Mouse (Mus musculus) retina, postnatal 7 days (tissue): ENCODE data around the gene Lonrf2.

Experiments used
- DNase-seq: peaks from one replicate; pipeline ENCODE4 v3.0.0-alpha.2; 2012; ENCODE audit warnings: low read depth, low spot score

Lonrf2 gene

DNA sequence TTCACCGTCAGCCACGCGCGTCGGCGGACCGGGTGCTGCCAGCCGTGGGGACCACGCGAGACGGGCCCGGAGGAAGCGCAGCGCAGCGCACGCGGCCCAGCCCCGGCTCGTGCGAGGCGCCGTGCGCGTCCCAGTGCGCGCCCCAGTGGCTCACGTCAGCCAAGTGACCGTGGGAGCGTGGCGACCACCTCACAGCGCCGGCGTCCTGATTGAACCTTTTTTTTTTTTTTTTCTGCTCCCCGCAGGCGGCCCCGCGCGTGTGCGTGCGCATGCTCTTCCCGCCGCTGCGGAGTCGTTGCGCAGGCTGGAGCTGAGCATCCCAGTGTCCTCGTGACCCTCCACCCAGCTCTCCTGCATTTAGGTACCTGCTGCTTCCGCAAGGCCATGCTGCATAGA lies at the start of gene Lonrf2:
Gene Lonrf2, minus strand, starts transcription at position 235 of the 396 bp plus-strand sequence.
- DNase-seq: peak; percentile 46

DNA sequence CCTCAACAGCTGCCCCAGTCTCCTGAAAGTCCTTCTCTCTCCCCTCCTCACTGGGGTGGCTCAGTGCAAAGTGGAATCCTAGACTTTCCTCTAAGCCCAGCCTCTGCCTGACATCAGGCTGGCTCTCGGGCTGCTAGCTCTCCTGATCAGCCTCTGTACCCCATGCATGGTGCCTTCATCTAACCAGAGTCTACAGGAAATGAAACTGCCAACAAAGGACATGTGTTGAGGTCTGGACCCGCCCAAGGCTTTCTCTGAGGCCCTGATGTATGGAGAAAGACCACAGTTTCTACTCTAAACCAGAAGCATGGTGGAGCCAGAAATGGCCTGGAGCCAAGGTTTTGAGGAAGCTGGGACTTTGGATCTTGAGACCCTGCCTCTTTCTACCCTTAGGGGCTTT lies 49.4 kb upstream of the Lonrf2 start:
- no peak for DNase-seq

DNA sequence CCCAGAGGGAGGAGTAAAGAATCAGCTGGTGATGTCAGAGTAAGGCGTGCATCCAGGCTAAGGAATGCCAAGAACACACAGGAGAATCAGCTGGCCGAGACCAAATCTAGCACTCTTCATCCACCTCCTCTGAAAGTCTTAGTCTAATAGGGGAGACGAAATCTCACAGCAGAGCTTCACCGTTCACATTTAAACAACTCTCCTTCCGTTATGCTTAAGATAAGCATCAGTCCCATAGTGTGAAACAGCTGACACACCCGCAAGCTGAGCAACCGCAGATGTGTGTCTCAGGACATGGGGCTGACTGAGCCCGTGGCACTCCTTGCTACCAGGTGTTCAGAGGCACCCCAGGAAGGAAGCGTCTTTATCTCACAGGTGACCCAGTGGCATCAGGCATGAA lies 47.3 kb upstream of the Lonrf2 start:
- no peak for DNase-seq

DNA sequence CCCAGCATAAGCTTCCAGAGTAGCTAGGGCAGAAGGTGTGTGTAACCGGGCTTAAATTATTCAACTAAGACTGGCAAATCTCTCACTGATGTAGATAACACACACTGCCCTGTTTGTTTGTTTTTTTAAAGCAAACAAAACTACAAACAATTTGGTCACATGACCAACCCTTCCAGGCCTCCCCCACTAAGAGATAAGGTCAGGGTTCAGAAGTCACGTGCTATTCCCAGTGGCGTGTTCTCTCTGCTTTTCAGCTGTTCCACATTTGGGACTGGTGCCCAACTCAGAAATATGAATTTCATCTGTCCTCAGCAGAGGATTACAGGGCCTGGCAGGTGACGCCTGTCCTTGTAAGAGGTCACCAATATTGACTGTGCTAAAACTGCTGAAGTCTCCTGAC lies 46.2 kb upstream of the Lonrf2 start:
- DNase-seq: no peak

DNA sequence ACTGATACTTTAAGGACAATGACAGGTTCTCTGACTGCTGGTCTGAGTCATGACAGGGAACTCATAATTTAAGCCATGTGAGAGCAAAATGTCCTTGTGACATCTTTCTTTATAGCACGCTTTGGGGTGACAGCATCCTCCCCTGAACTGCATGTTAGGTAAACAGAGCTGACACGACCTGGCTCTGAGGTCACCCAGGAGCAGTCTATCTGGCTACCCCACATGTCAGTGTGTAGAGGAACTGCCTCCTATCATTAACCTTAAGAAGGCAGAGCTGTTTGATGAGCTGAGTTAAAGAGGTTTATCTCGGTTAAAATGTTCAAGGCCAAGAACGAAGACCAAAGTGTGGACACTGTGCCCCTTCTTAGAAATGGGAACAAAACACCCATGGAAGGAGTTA lies 44.9 kb upstream of the Lonrf2 start:
- DNase-seq: no peak

DNA sequence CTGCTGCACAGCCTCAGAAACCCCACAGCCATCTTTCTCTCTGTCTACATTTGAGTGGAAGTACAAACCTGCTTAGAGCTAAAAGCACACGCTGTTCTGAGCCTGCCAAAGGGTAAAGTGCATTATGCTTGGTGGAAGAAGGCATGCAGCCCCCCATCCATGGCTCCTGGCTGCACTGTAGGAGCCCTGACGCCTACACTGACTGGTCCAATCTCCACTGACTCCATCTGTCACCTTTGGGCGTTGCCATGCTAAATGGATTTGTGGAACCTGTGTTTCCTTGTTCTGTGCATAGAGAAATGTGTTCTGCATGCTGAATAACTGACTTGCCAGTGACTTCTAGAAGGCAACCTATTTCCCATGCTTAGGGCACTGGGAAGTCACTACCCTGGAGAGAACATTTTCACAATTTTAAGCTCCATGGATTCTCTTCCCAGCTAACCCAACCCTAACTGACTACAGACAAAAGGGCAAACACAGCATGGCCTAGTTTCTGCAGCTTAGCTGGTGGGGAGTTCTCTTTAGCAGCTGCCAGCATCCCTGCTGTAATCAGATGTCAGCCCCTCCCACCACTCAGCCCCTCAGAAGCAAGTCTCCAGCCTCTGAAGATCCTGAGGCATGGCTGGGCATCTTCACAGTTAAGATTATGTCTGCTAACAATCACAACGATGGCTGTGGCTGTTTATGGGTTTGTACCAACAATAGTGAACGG lies 40.3 kb upstream of the Lonrf2 start:
- peak; percentile 24 for DNase-seq

DNA sequence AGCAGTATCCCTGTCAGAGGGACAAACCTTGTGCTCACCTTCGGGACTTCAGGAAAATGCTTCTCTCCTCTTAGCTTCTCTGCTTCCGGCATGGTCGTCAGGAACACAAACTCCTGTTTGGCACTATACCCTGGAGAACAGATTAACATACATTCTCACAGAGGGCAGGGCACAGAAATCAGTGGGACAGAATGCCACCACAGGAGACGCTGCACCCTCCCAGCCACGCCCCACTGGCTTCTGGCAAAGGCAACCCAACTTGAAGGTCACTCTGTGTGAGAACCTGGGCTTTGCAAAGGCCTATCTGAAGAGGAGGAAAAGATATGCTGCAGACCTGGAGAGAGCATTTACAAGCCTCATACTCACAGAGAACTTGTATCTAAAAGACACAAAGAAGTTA lies 37.4 kb upstream of the Lonrf2 start:
- no peak for DNase-seq

DNA sequence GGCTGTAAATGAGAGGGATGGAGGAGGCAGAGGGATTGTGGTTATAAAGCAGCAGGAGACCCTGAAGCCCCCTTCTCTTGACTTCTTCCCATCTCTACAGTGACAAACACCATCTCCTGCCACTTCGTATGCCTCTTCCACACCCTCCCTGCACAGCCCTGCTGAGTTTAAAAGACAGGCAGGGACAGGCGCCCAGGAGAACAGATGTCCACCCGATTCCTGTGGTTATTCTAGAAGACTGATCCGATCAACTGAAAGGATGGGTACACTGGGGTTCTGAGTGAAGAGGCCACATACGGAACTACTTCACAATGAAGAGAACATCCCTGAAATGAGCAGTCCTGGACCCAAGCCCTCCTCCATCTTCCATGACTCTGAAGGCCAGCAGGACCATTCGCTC lies 35.3 kb upstream of the Lonrf2 start:
- no peak for DNase-seq

DNA sequence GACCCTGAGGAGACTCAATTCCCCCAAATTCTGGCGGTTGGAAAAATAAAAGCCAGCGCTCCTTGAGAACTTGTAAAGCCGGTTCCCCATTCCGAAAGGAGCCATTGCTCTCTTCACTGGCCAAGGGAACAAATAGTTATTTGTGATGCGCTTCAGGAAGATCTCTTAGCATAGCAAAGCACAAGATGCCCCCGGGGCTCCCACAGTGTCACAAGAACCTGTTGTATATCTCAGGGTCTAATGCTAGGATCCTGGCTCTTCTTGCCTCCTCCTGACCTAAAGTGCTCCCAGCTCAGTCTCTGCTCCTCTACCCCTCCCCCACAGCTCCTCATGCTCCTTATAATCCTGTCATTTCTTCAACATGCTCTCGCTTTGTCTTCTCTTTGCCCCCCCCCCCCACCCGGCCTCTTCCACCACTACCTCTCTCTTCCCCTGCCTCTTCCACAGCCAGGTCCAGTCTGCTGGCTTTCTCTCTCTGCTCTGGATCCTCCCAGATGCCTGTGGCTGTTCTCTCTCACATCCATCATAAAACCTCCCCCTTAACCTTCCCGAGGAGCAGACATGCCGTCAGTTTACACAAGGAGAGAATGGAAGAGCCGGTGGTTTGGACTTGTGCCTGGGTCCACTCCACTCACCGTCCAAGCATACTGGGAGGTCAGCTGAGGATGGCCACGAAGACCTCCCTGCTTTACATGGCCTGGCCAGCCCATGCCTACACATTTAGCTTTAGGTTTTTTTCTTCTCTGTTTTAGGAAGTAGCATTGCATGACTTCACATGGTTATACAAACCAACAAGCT lies 33.1 kb upstream of the Lonrf2 start:
- no peak for DNase-seq

DNA sequence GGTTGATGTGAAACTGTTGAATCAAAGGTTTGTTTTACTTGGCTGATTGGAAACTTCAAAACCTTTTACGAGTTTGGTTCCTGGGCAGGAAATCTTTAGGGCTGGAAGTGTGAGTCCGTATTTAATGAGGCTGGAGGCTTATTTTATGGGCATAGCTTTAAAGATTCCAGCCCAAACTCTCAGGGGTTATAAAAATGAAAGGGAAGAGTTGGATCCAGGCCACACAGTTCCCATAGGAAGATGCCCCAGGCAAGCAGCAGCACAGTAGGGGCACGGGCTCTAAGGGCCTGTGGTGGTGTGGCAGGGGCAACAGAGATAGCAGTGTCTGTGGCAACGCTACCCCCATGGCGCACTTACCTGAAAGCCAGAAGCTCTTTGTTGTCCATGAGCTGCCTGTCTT lies 29.7 kb upstream of the Lonrf2 start:
- no peak for DNase-seq

DNA sequence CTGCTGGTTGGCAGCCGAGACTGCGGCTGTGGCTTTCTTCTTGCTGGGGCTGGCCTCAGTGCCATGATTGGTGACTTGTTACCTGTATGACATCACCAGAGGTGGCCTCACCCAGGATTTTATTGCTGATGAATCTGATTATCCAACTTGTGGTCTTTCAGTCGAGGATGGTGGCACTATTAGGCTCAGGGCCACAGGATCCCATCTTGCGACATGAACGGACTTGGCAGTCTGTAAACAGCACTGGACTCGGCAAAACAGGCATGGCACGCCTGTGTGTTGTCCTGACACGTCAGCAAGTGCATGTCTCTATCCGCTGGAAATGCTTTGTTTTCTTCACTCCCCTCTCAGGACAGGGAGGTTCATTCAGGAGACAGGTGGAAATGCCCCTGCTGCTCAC lies 27.8 kb upstream of the Lonrf2 start:
- no peak for DNase-seq

DNA sequence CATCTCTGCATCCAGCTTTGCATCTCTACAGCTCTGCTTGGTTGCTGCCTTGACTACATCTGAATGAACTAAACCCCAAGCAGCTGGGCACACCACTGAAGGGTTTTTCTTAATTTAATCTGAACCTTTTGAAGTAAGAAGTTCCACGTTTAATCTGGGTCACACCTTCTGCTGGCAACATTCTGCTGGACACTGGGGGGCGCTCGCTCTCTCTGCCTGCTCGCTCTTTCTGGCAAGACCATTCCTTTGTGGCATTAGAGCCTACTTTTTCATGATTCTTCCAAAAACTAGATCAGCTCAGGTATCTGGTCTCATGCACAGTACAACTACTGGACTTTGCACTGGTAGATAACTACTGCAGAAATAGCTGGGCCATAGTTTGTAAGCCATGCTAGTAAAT lies 25.7 kb upstream of the Lonrf2 start:
- DNase-seq: no peak

DNA sequence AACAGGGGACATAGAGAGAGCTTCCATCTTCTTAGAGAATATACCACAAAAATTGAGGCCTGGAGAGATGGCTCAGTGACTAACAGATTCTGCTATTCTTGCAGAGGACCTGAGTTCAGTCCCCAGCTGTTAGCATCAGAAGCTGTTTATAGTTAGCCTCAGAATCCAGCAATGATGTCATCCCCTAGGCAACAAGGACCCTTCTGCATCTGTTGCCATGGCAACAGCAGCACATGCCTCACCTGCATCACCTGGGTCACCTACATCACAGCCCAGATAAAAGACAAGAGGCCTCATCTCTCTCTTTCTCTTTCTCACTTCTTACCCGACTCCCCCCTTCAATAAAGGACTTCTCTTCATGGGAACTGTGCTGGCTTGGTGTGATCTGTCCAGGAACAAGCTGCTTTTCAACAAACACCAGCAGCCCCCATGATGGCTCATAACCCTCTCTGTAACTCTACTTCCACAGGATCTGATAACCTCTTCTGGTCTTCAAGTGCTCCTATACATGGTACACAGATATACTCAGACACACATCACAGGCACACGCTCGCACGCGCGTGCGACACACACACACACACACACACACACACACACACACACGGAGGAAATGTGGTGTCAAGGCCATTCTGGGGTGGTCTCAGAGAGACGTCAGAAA lies 24.5 kb upstream of the Lonrf2 start:
- DNase-seq: no peak

DNA sequence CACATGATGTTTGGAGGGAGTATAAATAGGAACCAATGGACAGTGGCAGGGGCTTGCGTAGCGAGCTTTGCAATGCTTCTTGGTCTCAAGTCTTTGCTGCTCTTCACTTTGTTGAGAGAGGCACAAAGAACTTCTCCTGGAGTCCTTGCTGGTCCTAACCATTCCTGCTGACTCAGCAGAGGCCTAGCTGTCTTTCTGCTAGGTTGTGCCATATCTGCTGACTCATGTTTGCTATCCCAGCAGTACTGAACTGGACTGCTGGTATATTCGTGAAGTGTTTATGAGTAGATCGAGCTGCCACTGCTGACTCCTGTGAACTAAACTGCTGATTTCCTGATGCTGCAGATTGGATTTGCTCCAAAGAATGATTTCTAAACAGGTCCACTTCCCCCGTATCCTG lies 23.7 kb upstream of the Lonrf2 start:
- no peak for DNase-seq

DNA sequence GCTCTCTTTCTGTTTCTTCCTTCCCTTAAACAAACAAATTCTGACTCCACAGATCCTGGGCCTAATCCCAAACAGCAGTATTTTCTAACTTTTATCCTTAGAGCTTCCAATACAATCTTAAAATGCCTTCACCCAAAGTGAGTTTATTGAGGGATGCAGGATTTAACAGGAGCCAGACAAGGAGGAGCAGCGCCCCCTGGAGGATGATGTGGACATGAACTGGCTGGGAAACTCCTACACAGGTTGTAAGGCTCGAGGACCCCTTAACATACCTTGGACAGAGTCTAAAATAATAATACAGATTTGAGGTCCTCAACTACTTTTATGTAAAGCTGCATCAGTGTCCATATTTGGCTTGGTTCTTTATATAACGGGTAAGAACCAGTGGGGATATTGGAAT lies 19.7 kb upstream of the Lonrf2 start:
- DNase-seq: no peak

DNA sequence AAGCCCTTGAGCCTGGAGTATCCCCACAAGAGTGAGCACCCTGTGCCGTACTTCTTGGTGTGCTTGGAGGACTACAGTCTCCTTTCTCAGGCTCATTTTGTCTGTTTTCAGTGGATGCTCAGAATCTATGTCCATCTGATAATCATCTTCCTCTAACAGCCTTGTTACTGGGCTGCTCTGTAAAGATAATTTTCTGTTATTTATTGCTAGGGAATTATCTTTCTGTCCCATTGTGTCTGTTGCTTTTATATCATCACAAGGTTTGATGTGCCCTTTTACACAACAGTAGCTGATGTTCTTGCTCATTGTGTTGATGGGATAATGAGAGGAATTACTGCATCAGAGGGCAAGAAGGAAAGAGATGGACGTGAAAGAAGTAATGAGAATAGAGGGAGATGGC lies 15.7 kb upstream of the Lonrf2 start:
- no peak for DNase-seq

DNA sequence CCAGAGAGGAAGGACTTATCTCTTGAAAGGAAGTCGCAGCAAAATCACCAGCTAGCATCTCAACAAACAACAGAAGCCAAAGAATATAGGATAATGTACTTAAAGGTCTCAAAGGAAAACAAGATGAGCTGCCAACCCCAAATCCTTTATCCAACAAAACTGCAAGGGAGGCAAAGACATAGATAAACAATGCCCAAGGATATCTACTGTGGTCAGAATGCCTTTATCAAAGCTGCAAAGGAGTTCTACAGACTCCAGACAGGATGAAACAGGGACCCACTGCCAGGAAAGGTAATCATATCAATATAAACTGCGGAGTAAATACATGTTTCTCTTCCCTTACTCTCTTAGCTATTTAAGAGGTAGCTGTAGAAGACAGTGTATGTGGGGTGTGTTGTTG lies 14.1 kb upstream of the Lonrf2 start:
- no peak for DNase-seq

DNA sequence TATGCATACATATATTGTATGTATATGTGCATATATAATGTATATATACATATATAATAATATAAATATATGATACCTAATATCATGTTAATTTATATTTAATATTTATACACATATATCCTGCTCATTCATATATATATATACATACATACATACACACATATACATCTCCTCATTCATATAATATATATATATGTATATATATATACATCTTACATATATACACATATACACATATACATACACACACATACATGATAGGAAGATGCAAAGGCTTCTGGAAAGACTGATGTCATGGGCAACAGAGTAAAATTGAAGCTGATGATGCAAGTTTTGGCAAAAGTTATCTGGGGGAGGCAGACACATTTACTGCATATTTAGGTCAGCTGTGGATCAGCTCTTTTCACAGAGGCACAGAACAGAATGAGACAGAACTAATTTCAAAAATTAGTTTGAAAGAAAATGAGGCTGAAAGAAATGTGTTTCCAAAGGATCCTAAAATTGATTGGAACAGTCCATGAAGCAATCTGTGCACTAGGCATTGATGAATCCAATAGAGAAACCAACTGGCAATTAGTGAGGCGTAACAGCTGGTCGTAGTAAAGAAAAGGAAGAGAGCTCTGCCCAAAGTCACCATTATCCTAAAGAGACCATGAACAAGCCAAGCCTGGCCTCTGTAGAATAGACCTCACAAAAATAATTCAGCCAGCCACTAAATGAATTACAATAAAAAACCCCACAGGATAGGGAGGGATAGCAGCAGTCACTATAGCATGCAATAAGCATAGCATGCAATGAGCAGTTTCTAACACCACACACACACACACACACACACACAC lies 12.2 kb upstream of the Lonrf2 start:
- DNase-seq: no peak

DNA sequence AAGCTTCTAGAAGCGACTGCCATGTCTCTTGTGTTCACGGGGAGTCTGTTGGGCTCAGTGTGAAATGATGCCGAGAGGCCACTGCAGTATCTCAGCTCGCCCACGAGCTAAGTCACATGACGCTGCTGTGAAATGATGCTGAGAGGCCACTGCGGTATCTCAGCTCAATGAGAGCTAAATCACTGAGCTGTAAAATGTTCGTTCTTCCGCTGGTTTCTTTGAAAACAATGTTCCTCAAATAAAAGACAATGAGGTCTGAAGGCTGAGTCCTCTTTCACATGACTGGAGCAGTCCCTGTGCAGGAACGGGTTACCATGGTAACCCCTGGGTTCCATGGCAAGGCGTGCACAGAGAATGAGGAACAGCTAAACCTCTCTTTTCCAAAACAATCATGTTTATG lies 11.5 kb upstream of the Lonrf2 start:
- DNase-seq: no peak

DNA sequence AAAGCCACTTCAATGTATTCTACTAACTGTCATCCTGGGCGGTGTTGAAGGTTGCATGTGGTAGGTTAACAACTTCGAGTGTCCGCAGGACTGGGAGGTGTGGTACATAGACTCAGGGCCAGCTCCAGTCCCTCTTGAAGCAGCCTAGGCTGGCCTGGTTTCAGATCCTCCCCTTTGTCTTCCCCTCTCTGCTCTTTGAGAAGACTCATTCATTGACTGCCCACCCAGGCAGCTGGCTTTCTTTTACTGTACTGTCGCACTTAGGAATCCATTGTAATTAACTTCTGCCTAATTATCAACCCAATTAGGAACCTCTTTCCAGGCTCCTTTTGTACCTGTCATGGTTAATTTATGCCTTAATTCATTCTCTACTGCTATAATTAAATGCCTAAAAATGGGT lies 6.8 kb upstream of the Lonrf2 start:
- no peak for DNase-seq

DNA sequence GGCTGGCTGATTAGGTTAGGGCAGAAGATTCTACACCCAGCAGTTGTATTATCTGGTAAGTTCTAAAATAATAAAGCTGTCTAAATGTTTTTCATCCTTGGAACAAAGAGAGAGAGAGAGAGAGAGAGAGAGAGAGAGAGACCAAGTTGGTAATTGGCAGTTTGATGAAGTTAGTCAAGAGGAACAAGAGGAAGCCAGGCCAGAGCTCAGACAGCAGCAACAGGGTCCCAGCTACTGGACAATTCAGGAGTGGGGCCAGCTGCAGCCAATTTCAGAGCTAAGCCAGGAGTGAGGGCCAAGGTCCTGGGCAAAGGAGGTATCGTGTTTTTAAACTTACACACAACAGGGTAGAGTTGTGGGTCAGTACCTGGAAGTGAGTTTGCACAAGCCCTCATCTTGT lies 6.3 kb upstream of the Lonrf2 start:
- no peak for DNase-seq

DNA sequence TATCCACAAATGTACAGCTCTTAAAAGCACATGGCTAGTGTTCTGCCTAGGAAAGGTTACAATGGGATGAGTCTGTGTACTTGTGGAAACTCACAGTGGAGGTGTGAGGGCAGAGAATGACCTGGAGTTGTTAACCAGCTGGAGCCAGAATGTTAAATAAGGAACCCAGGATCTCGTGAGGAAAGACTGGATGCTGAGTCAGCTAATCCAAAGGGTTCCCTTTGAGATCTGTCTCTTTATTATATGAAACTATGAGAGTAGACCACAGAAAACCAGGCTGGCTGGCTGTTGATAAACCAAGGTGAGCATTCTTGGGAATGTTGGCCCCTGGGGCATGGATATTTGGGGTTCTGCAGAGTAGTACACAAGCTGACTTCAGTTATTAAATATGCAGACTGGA lies 3.4 kb upstream of the Lonrf2 start:
- no peak for DNase-seq
